Mouse (Mus musculus) midbrain, embryonic 14.5 days (tissue): ENCODE measurements at regions not wholly inside any gene's neighbourhood (a gene's known extent, or its start where the extent isn't known, plus 50 kb on each side); places are given as distances from the start of the nearest gene placed in this dataset.
A peak's percentile ranks its signal among the peaks of the same experiment; 100 is the strongest.

ENCODE experiments used
- ATAC-seq: fragments of 200-750 bp; cut with Nextera tagmentation; 2 replicates; pipeline ENCODE4 v1.8.0; 2017; ENCODE audit warnings: moderate number of reproducible peaks, moderate library complexity; ENCODE audit not compliant: low FRiP score, low TSS enrichment
- DNase-seq: peaks from one replicate; pipeline ENCODE4 v3.0.0-alpha.2; 2015
- H3K27ac ChIP-seq: fragments of 300-500 bp; sonication (generic); replicated peaks from 2 replicates; pipeline ENCODE4 v1.5.1; 2014; ENCODE audit warnings: mild to moderate bottlenecking, low read depth, low read length, moderate library complexity
- H3K27me3 ChIP-seq: fragments of 300-500 bp; sonication (generic); 2 replicates; pipeline ENCODE4 v1.6.1; 2014; ENCODE audit warnings: low read length, control low read depth, mixed read lengths; ENCODE audit not compliant: control insufficient read depth, insufficient read depth
- H3K36me3 ChIP-seq: fragments of 300-500 bp; sonication (generic); 2 replicates; pipeline ENCODE4 v1.6.1; 2014; ENCODE audit warnings: low read length, control low read depth; ENCODE audit not compliant: control insufficient read depth, insufficient read depth
- H3K4me1 ChIP-seq: fragments of 300-500 bp; sonication (generic); 2 replicates; pipeline ENCODE4 v1.6.1; 2014; ENCODE audit warnings: mild to moderate bottlenecking, antibody characterized with exemption, low read length, control low read depth; ENCODE audit not compliant: control insufficient read depth, insufficient read depth
- H3K4me2 ChIP-seq: fragments of 300-500 bp; sonication (generic); 2 replicates; pipeline ENCODE4 v1.6.1; 2014; ENCODE audit warnings: mild to moderate bottlenecking, low read length, moderate library complexity
- H3K4me3 ChIP-seq: fragments of 300-500 bp; sonication (generic); replicated peaks from 2 replicates; pipeline ENCODE4 v1.5.1; 2014; ENCODE audit warnings: low read depth, low read length
- H3K9ac ChIP-seq: fragments of 300-500 bp; sonication (generic); replicated peaks from 2 replicates; pipeline ENCODE4 v1.6.1; 2014; ENCODE audit warnings: mild to moderate bottlenecking, low read length, moderate library complexity
- H3K9me3 ChIP-seq: fragments of 300-500 bp; sonication (generic); 2 replicates; pipeline ENCODE4 v1.6.1; 2016; ENCODE audit warnings: low read length, control low read depth, mixed read lengths; ENCODE audit not compliant: control insufficient read depth
- WGBS: fragments of 180-500 bp; shearing (Covaris S2); extraction: QIAGEN DNeasy Blood & Tissue Kit; methylation state at CpG from one replicate; pipeline ENCODE4 v1.1.7; 2014; 5-methylcytosine and 5-hydroxymethylcytosine counted together

GRCm38 (mm10) chr10:122386748-122387147 lies 61.6 kb upstream of the Avpr1a start:
- ATAC-seq = no peak
- no peak overlapping the region for H3K27ac ChIP-seq
- H3K4me2 ChIP-seq = no peak overlapping the region
- H3K27me3 ChIP-seq = no peaks in the 10 kb centered on the region
- no peaks in the 10 kb centered on the region for H3K9me3 ChIP-seq
- H3K4me3 ChIP-seq = no peak overlapping the region
- H3K9ac ChIP-seq = no peak overlapping the region
- DNase-seq = no peak
- 93% methylated on average over 3 of the region's 3 CpGs for WGBS
- no peaks in the 10 kb centered on the region for H3K4me1 ChIP-seq
- no peaks in the 10 kb centered on the region for H3K36me3 ChIP-seq

GRCm38 (mm10) chr10:122379661-122380344 lies 68.5 kb upstream of the Avpr1a start:
- 87% methylated on average over 3 of the region's 3 CpGs for WGBS

GRCm38 (mm10) chr10:122343291-122343690 lies 105.0 kb upstream of the Avpr1a start:
- H3K4me3 ChIP-seq = no peak overlapping the region
- WGBS = 93% methylated on average over 9 of the region's 9 CpGs

More at GRCm38 (mm10) chr10:122379661-122380344, 68.5 kb upstream of the Avpr1a start:
- no peak for ATAC-seq
- no peak overlapping the region for H3K27ac ChIP-seq
- no peak overlapping the region for H3K4me2 ChIP-seq
- H3K9ac ChIP-seq = no peak overlapping the region
- no peak for DNase-seq
- no peaks in the 10 kb centered on the region for H3K4me1 ChIP-seq
- no peaks in the 10 kb centered on the region for H3K9me3 ChIP-seq
- no peaks in the 10 kb centered on the region for H3K27me3 ChIP-seq
- no peak overlapping the region for H3K4me3 ChIP-seq
- H3K36me3 ChIP-seq = no peaks in the 10 kb centered on the region

GRCm38 (mm10) chr10:122342356-122342755 lies 105.9 kb upstream of the Avpr1a start:
- H3K4me2 ChIP-seq = no peak overlapping the region
- 87% methylated on average over 12 of the region's 12 CpGs for WGBS
- no peak overlapping the region for H3K27ac ChIP-seq
- no peak overlapping the region for H3K4me3 ChIP-seq
- ATAC-seq (no peak), DNase-seq (no peak)
- no peak overlapping the region for H3K9ac ChIP-seq
- H3K4me1 ChIP-seq = no peaks in the 10 kb centered on the region
- no peaks in the 10 kb centered on the region for H3K36me3 ChIP-seq
- no peaks in the 10 kb centered on the region for H3K27me3 ChIP-seq
- no peaks in the 10 kb centered on the region for H3K9me3 ChIP-seq

More at GRCm38 (mm10) chr10:122343291-122343690, 105.0 kb upstream of the Avpr1a start:
- H3K4me2 ChIP-seq = no peak overlapping the region
- no peaks in the 10 kb centered on the region for H3K9me3 ChIP-seq
- DNase-seq = no peak
- H3K9ac ChIP-seq = no peak overlapping the region
- ATAC-seq = no peak
- H3K27me3 ChIP-seq = no peaks in the 10 kb centered on the region
- H3K27ac ChIP-seq = no peak overlapping the region
- H3K36me3 ChIP-seq = no peaks in the 10 kb centered on the region
- no peaks in the 10 kb centered on the region for H3K4me1 ChIP-seq

- Histone ChIP-seq H3K27ac (no peak overlapping the region), H3K36me3 (no peaks in the 10 kb centered on the region), H3K4me1 (no peaks in the 10 kb centered on the region), H3K9me3 (no peaks in the 10 kb centered on the region), H3K9ac (no peak overlapping the region), H3K27me3 (no peaks in the 10 kb centered on the region), H3K4me3 (no peak overlapping the region), H3K4me2 (no peak overlapping the region)
- DNase-seq (no peak), ATAC-seq (no peak)
- 91% methylated on average over 6 of the region's 6 CpGs for WGBS
Measured at GRCm38 (mm10) chr10:122326851-122327250, 121.4 kb upstream of the Avpr1a start.

GRCm38 (mm10) chr10:122318886-122319285 lies 129.4 kb upstream of the Avpr1a start:
- no peak overlapping the region for H3K27ac ChIP-seq
- ATAC-seq (no peak), DNase-seq (peak; percentile 53)
- H3K4me3 ChIP-seq = no peak overlapping the region
- no peak overlapping the region for H3K4me2 ChIP-seq
- H3K27me3 ChIP-seq = no peaks in the 10 kb centered on the region
- H3K9me3 ChIP-seq = no peaks in the 10 kb centered on the region
- no peaks in the 10 kb centered on the region for H3K36me3 ChIP-seq
- H3K4me1 ChIP-seq = no peaks in the 10 kb centered on the region
- 62% methylated on average over 4 of the region's 4 CpGs for WGBS
- H3K9ac ChIP-seq = no peak overlapping the region

- no peaks in the 10 kb centered on the region for H3K9me3 ChIP-seq
- H3K27me3 ChIP-seq = no peaks in the 10 kb centered on the region
- no peaks in the 10 kb centered on the region for H3K4me1 ChIP-seq
- ATAC-seq (no peak), DNase-seq (no peak)
- no peak overlapping the region for H3K9ac ChIP-seq
- WGBS = 65% methylated on average over 3 of the region's 3 CpGs
- no peaks in the 10 kb centered on the region for H3K36me3 ChIP-seq
- no peak overlapping the region for H3K27ac ChIP-seq
- no peak overlapping the region for H3K4me2 ChIP-seq
- H3K4me3 ChIP-seq = no peak overlapping the region
Measured at GRCm38 (mm10) chr10:122310646-122311193, 137.6 kb upstream of the Avpr1a start.

GRCm38 (mm10) chr10:122308691-122309090 lies 139.6 kb upstream of the Avpr1a start:
- Histone ChIP-seq H3K4me2 (no peak overlapping the region), H3K9ac (no peak overlapping the region), H3K4me1 (no peaks in the 10 kb centered on the region), H3K9me3 (no peaks in the 10 kb centered on the region), H3K36me3 (no peaks in the 10 kb centered on the region), H3K27ac (no peak overlapping the region), H3K27me3 (no peaks in the 10 kb centered on the region), H3K4me3 (no peak overlapping the region)
- ATAC-seq (no peak), DNase-seq (no peak)
- WGBS = 92% methylated on average over 3 of the region's 3 CpGs

- no peak for DNase-seq
- Histone ChIP-seq H3K9ac (no peak overlapping the region), H3K36me3 (no peaks in the 10 kb centered on the region), H3K9me3 (no peaks in the 10 kb centered on the region), H3K4me2 (no peak overlapping the region), H3K4me1 (no peaks in the 10 kb centered on the region), H3K27ac (no peak overlapping the region), H3K4me3 (no peak overlapping the region), H3K27me3 (no peaks in the 10 kb centered on the region)
- 88% methylated on average over 6 of the region's 6 CpGs for WGBS
- no peak for ATAC-seq
Measured at GRCm38 (mm10) chr10:122302259-122302658, 146.0 kb upstream of the Avpr1a start.
